Mouse (Mus musculus) erythroblast, embryonic 14.5 days (primary cell): Measurements from ENCODE around the gene Atmin.

Experiments
- GATA1 ChIP-seq: IDR thresholded peaks from 2 replicates; pipeline ENCODE4 v1.6.1; 2012; ENCODE audit warnings: low read length, inconsistent platforms, mixed read lengths
- TAL1 ChIP-seq: IDR thresholded peaks from 3 replicates; pipeline ENCODE4 v1.6.1; 2012; ENCODE audit warnings: low read length, inconsistent platforms, mixed read lengths

GRCm38 (mm10) chr8:116978631-116979256, 35.6 kb downstream of the Atmin start, which contains the start of gene 1700030J22Rik:
- TF ChIP-seq GATA1 (no peak), TAL1 (no peak)
